Mouse (Mus musculus): ENCODE measurements at regions not wholly inside any gene's neighbourhood (a gene's known extent, or its start where the extent isn't known, plus 50 kb on each side); places are given as distances from the start of the nearest gene placed in this dataset.
A peak's percentile ranks its signal among the peaks of the same experiment; 100 is the strongest.

DNA sequence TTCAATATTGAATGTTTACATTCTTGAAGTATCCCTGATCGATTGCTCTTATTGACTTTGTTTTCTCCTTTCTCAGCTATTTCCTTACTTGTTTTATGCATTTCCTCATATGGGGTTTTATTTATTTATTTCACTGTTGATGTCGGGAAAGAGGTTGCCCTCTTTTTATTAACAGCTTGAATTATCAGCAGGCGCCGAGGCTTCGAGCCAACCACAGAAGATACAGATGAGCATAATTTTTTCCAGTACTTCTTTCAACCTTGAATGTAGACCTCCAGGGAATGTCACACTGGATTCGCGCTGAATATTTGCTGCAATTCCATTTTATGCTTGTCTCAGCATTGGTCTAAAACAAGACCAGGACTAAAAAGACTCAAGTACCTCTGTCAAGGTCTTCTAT lies 183.4 kb upstream of the Cntn6 start:
- no peak for DNase-seq (ENCODE audit: low spot score in 2 of 2)

DNA sequence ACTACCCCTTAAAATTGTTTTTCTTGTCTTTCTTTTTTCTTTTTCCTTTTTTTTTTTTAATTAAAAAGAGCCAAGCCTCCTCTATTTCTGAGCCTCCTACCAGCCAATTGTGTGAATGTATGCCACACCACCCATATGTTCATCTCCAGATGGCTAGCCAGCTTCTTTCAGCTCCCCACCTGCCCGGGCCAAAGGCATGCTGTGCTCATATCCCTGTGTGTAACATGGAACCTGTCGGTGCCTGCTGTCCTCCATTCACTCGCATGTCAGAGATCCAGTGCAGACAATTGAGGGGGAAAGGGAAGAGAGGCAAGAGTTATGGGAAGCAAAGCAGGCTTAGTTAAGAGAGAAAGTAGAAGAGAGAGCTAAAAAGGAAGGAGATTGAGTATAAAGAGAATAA lies 179.6 kb upstream of the Cntn6 start:
- DNase-seq (ENCODE audit: low spot score in 2 of 2), result peak; percentile 7 to 32

DNA sequence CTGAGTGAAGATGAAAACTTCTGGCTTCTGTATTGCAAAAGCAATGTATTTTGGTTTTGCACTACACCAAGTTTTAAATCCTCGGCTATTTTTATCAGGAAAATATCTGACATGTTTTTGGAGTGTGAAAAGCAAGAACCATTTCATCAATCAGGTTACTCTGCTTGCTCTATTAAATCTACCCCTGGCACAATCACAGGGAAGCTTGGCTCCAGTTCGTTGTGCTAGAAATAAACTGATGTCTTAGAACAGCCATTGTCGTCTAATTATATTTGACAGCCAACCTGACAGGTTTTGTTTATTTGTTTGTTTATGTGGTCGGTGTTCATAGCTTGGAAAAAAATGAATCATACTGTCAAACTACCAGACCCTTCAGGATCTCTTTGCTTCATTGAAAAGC lies 174.1 kb upstream of the Cntn6 start:
- no peak for DNase-seq (ENCODE audit: low spot score in 2 of 2)

DNA sequence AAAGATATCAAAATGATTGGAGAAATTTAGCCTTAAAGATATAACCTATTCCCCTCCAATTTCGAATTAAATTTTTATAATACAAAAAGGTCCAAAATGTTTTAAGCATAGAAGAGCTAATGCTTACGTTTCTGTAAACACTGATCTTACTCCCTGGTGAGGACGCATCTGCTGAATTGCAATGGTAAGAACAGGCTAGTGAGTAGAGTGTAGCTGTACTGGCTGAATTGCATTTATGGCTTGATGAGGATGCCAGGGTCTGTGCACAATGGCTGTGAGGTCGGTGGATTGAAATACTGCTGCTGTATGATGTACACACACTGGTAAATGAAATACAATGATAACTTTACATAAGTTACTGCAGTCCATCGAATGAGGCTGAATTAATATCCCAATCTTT lies 170.4 kb upstream of the Cntn6 start:
- DNase-seq (ENCODE audit: low spot score in 2 of 2), result no peak

DNA sequence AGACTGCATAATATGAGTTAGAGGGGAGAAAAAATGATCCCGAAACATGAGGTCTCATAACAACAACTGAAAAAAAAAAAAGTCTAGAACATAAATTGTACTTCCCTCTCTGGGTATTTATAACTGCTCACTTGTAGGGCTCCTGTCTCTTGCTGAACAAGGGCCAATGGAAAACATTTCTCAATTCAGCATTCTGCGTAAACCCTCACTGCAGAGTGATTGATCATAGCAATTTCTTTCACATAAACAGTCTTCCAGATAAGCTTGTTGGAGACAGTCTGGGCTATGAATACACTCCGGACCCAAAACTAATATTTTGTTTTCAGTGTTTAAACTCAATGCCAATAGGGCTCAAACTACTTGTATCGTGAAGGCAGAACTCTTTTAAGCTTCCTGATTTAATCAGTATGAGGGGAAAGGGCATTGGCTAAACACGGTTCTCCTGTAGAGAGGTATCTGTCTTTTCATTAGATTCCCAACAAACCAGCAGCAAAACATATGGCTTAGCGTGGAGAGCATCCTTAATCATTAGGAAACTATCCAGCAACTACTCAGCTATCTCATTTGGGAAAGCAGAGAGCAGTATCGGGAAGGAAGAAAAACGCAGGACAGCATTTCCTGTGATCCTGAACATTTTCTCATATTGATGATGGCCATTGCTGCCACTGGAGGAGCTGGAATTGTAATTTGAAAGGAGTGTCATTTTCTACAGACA lies 153.3 kb upstream of the Cntn6 start:
- no peak for DNase-seq (ENCODE audit: low spot score in 2 of 2)

DNA sequence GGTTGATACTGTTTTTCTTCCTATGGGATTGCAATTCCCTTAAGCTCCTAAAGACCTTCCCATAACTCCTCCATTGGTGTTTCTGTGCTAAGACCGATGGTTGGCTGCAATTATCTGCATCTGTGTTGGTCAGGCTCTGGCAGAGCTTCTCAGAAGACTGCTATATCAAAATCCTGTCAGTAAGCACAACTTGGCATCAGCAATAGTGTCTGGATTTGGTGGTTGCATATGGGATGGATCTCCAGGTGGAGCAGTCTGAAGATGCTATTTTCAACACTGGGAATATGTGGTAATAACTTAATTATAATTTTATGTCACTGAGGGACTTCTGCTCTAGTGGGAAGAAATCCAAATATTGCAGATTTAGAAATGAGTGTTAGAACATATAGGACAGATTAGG lies 148.6 kb upstream of the Cntn6 start:
- DNase-seq (ENCODE audit: low spot score in 2 of 2), result no peak
